Mouse (Mus musculus) lung, adult 2 months (tissue): ENCODE data around the gene Prrc2b. TPM values are rescaled to one million over a fixed set of nuclear protein-coding genes. Genes with fewer than 3 reads are reported as not detected.
A peak's percentile ranks its signal among the peaks of the same experiment; 100 is the strongest.

Experiments
- DNase-seq: peaks from one replicate; pipeline ENCODE4 v3.0.0; 2022
- H3K4me1 ChIP-seq: fragments of 200-500 bp; 2 replicates; pipeline ENCODE4 v1.6.1; 2011; ENCODE audit warnings: low read length; ENCODE audit not compliant: control insufficient read depth, insufficient read depth
- H3K4me3 ChIP-seq: fragments of 200-500 bp; replicated peaks from 2 replicates; pipeline ENCODE3; 2011; ENCODE audit warnings: low read depth, mild to moderate bottlenecking, control low read depth, low read length; ENCODE audit errors: extremely low read depth
- CTCF ChIP-seq: fragments of 200-500 bp; IDR thresholded peaks from 2 replicates; pipeline ENCODE4 v1.5.1; 2011; ENCODE audit warnings: mild to moderate bottlenecking, low read length, control low read depth; ENCODE audit not compliant: insufficient read depth
- POLR2A ChIP-seq: fragments of 200-500 bp; IDR thresholded peaks from 2 replicates; pipeline ENCODE4 v1.6.1; 2011; ENCODE audit warnings: low read depth, mild to moderate bottlenecking, control low read depth, low read length, borderline replicate concordance; ENCODE audit errors: extremely low read depth
- WGBS: fragments of 180-500 bp; shearing (Covaris S2); methylation state at CpG from one replicate; pipeline ENCODE4 v1.1.7; 2018; 5-methylcytosine and 5-hydroxymethylcytosine counted together
- polyA plus RNA-seq: library from polyadenylated mRNA; depleted of rRNA; stranded (reverse); fragments of >200 nt; gene quantifications from 2 replicates; pipeline ENCODE4 v1.2.3, GENCODE M21; 2012

Prrc2b gene
- polyA plus RNA-seq, 1 experiment = 68.5 TPM

DNA sequence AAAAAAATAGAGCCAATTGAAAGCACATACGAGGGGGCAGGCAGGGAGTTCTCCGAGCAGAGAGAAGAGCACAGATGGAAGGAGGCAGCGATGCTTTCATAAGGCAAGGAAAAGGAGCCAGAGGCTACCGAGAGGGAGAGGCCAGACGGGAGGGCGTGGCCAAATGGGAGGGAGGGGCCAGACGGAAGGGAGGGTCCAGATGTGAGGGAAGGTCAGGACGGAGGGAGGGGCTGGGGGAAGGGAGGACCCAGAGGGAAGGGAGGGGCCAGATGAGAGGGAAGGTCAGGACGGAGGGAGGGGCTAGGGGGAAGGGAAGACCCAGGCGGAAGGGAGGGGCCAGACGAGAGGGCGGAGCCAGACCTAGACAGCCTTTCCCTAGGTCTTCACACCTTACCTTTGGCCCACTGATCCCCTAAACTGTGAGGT is 18.3 kb upstream of the Prrc2b start:
- 8% methylated on average over 10 of the region's 12 CpGs for WGBS
- Histone ChIP-seq H3K4me3 (no peak overlapping the region), H3K4me1 (peaks cover 2% of the 10 kb centered on the region; the same call in 1 of the 2 replicates)
- DNase-seq = no peak
- TF ChIP-seq CTCF = no peak
- no peak for TF ChIP-seq POLR2A

DNA sequence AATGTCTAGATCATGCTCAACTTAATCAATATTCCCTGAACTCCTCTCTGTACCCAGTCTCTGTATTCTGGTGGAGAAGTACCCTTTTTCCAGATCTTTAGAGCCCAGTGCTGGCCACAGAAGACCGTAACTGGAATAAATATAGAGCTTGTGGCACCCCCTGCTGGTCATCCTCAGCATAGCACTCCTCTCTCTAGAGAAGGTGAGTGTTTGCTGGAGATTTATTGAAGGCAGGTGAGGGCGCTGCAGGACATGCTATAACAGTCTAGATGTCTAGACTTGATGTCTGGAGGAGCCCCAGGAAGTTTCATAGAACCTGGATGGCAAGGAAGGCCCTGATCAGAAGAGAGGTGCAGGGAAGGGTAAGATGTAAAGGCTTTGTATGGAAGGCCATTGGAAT is 16.8 kb upstream of the Prrc2b start:
- no peak for TF ChIP-seq POLR2A
- TF ChIP-seq CTCF = peak; percentile 62
- Histone ChIP-seq H3K4me3 (no peak overlapping the region), H3K4me1 (peaks cover 2% of the 10 kb centered on the region; the same call in 1 of the 2 replicates)
- peak; percentile 84 for DNase-seq
- WGBS = 0% methylated on average over 2 of the region's 2 CpGs

DNA sequence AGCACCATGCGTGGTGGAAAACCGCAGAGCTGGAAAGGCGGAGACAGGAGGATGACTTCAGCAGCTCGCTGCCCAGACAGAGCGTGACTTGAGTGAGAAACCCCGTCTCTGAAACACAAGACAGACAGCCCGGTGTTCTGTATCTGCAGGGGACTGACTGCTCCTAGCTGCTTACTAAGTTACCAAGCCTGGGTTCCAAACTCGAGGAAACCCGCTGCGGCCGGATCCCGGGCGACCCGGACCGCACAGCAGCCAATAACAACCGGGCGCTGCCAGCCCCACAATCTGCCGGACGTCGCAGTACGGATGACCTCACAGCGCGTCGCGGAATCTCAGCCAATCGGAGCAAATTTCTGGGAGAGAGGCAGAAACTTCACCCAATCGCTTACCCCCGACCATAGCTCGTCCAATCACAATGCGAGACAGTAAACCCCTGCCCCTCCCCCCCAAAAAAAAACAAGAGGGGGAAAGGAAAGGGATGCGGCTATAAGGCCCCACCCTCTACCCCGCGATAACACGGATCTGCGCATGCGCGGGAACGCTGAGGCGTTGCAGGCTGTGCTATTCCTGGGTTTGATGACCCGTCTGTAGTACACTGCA is 13.1 kb upstream of the Prrc2b start:
- WGBS = under 1% methylated on average over 40 of the region's 40 CpGs
- H3K4me3 ChIP-seq = peak overlapping the region; percentile 68
- peak; percentile 96 for DNase-seq
- TF ChIP-seq POLR2A = peak; percentile 93
- TF ChIP-seq CTCF = no peak
- peaks cover 3% of the 10 kb centered on the region for H3K4me1 ChIP-seq

DNA sequence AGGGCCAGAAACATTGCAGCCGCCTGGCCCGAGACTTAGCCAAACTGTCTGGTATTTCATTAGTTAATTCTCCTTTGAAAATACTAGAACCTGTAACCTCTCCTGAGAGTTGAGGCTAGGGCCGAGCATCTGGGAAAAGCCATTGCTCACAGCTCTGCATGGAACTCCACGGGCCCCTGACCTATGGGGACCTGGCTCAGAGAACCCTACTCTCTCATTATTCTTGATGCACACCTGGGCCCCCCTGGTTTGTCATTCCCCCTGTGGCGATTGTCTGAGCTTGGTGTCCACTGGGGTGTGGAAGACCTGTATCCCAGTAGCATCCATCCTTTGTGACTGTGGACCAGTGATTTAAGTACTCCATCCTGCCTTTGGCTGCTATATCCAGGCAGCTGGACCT is 11.5 kb upstream of the Prrc2b start:
- 80% methylated on average over 5 of the region's 5 CpGs for WGBS
- peaks cover 3% of the 10 kb centered on the region for H3K4me1 ChIP-seq
- H3K4me3 ChIP-seq = no peak overlapping the region
- no peak for TF ChIP-seq CTCF
- no peak for TF ChIP-seq POLR2A
- DNase-seq = no peak

DNA sequence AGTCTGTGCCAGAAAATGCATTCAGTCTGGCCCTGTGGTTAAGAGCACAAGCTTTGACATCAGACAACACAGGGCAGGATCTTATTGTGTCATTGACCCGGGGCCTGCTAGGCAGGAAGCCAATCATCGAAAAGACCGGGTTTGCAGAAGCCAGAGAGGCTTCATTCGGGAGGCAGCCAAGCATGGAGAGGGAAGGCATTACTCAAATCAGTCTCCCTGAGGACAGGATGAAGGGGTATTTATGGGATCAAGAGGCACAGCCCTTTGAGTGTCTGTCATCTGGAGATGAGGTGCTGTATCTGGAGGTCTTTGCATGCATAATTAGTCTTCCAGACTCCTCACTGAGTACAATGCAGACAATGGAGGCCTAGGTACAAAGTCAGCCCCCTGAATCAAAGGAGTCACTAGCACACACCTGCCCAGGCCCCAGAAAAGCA is 10.4 kb upstream of the Prrc2b start:
- TF ChIP-seq POLR2A (no peak), CTCF (no peak)
- 22% methylated on average over 4 of the region's 4 CpGs for WGBS
- peak; percentile 19 for DNase-seq
- no peak overlapping the region for H3K4me3 ChIP-seq
- H3K4me1 ChIP-seq = peaks cover 3% of the 10 kb centered on the region

DNA sequence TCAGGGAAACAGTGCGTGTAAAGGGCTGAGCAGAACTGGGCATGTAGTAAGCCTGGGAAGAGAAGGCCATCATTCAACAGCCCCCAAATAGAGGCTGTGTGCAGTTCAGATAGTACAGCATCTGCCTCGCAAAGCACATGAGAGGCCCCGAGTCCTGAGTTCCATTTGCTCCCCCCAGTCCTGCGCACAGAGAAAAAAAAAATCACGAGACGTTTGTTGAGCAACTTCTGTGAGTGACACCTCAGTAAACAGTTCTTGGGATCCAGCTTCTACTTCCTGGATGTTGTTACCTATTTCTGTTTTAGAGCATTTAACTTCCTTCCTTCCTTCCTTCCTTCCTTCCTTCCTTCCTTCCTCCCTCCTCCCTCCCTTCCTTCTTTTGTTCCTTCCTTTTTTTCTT is 9.3 kb upstream of the Prrc2b start:
- no peak overlapping the region for H3K4me3 ChIP-seq
- DNase-seq = no peak
- 37% methylated on average over 6 of the region's 6 CpGs for WGBS
- peaks cover 3% of the 10 kb centered on the region for H3K4me1 ChIP-seq
- no peak for TF ChIP-seq POLR2A
- no peak for TF ChIP-seq CTCF

DNA sequence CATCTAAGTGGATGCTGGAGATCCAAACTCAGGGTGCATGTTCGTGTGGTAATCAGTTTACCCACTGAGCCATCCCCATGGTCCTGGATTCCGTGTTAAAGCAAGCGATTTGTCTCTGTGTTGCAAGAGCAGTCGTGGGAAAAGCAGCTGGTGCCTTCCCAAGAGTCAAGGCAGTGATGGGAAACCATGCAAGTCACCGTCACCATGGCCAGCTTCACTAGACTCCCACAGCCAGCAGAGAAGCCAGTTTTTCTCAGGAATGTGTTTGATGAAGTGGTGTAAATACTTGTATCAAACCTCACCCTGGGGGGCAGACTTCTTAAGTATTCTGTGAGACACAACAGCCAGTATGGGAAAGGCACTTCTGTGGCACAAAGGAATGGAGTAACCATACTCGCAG is 8.5 kb upstream of the Prrc2b start:
- 42% methylated on average over 6 of the region's 6 CpGs for WGBS
- TF ChIP-seq CTCF (no peak), POLR2A (no peak)
- no peak for DNase-seq

DNA sequence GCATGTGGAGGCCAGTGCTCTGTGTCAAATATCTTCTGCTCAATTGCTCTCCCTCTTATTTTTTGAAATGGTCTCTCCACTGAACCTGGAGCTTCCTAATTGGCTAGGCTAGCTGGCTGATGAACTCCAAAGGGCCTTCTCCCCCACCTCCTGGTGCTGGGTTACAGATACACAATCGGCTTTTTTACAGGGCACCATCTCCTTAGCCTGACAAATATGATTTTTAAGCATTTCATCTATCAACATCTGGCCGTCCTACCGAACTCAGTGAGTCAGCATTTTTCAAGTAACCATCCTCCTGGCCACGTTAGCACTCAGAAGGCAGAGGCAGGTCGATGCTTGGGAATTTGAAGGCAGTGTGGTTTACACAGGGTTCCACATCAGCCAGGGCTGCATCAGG is 6.2 kb upstream of the Prrc2b start:
- 80% methylated on average over 5 of the region's 5 CpGs for WGBS

More for the DNA sequence above, 8.5 kb upstream of the Prrc2b start:
- H3K4me3 ChIP-seq = no peak overlapping the region
- H3K4me1 ChIP-seq = peaks cover 3% of the 10 kb centered on the region

DNA sequence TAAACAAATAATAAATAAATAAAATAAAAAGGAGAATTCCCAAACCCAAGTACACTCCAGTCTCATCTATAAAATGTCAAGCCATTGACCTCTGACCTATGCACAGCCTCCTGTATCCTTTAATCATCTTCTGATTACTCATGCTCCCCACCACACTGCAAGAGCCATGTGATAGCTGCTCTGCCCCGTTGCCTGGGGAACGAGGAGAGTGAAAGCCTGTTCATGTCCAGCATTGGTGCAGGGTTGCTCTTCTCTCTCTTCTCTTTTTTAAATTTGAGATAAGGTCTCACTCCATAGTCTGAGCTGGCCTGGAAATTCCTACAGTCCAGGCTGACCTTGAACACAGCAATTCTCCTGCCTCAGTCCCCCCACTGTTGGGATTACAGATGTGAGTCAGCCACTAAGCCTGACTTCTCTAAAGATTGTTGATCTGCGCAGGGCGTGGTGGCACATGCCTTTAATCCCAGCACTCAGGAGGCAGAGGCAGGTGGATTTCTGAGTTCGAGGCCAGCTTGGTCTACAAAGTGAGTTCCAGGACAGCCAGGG is 4.2 kb upstream of the Prrc2b start:
- no peak for DNase-seq
- TF ChIP-seq CTCF = no peak
- no peak for TF ChIP-seq POLR2A
- no peak overlapping the region for H3K4me3 ChIP-seq
- no peaks in the 10 kb centered on the region; the same call in none of the 2 replicates for H3K4me1 ChIP-seq
- 73% methylated on average over 5 of the region's 5 CpGs for WGBS

More for the DNA sequence above, 6.2 kb upstream of the Prrc2b start:
- H3K4me3 ChIP-seq = no peak overlapping the region
- H3K4me1 ChIP-seq = peaks cover 3% of the 10 kb centered on the region
- DNase-seq = no peak
- TF ChIP-seq CTCF (no peak), POLR2A (no peak)

DNA sequence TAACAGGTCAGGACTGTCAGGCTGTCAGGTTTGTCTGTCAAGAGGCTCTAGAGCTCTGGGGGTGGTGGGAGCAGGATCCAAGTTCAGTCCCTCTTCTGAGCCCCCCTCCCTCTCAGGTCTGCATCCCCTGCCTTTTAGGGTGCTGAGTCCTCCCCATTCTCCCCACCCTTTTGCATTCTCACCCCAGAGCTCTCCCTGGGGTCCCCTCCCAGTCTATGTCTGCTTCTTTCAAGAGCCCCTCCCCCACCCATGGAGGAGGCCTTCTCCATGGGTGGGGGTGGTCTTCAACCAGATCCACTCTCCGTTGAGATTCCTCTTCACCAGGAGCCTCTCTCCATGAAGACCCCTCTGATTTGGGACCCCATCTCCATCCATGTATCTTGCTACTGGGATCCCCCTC is 747 bp upstream of the Prrc2b start:
- peaks cover 14% of the 10 kb centered on the region for H3K4me1 ChIP-seq
- TF ChIP-seq CTCF = no peak
- no peak for TF ChIP-seq POLR2A
- no peak for DNase-seq
- no peak overlapping the region for H3K4me3 ChIP-seq
- 58% methylated on average over 1 of the region's 1 CpGs for WGBS
